Mouse (Mus musculus) ES-Bruce4 (cell line): ENCODE results near the gene Tssk4. TPM values are rescaled to one million over a fixed set of nuclear protein-coding genes. Genes with fewer than 3 reads are reported as not detected.

Experiments used
- H3K27ac ChIP-seq: 2 replicates; pipeline ENCODE4 v1.5.1; 2012; ENCODE audit warnings: low read length, inconsistent platforms; ENCODE audit not compliant: insufficient read depth
- H3K27me3 ChIP-seq: 2 replicates; pipeline ENCODE4 v1.6.1; 2012; ENCODE audit warnings: mild to moderate bottlenecking, low read length, inconsistent platforms; ENCODE audit not compliant: control insufficient read depth, poor library complexity, insufficient read depth, severe bottlenecking
- H3K36me3 ChIP-seq: 2 replicates; pipeline ENCODE4 v1.6.1; 2012; ENCODE audit warnings: inconsistent platforms, mild to moderate bottlenecking, low read length, moderate library complexity; ENCODE audit not compliant: control insufficient read depth, poor library complexity, insufficient read depth, severe bottlenecking
- H3K4me1 ChIP-seq: one replicate; pipeline ENCODE4 v1.8.1; 2011; ENCODE audit warnings: low read length; ENCODE audit not compliant: control insufficient read depth, insufficient read depth
- H3K4me3 ChIP-seq: 2 replicates; pipeline ENCODE4 v1.5.1; 2011; ENCODE audit warnings: low read depth, mild to moderate bottlenecking, low read length
- H3K9ac ChIP-seq: 2 replicates; pipeline ENCODE4 v1.6.1; 2012; ENCODE audit warnings: low read depth, mild to moderate bottlenecking, inconsistent platforms; ENCODE audit not compliant: poor library complexity, severe bottlenecking
- H3K9me3 ChIP-seq: replicated peaks from 2 replicates; pipeline ENCODE4 v1.6.1; 2012; ENCODE audit warnings: mild to moderate bottlenecking, low read length, inconsistent platforms; ENCODE audit not compliant: control insufficient read depth, poor library complexity, insufficient read depth, severe bottlenecking
- CTCF ChIP-seq: IDR thresholded peaks from one replicate; pipeline ENCODE4 v1.8.1; 2011; ENCODE audit warnings: low read depth, low read length
- EP300 ChIP-seq: IDR thresholded peaks from 2 replicates; pipeline ENCODE4 v1.6.1; 2011; ENCODE audit warnings: low read depth, low read length; ENCODE audit not compliant: insufficient read depth
- POLR2A ChIP-seq: IDR thresholded peaks from one replicate; pipeline ENCODE4 v1.8.1; 2011; ENCODE audit warnings: low read length; ENCODE audit not compliant: insufficient read depth
- polyA plus RNA-seq: library from polyadenylated mRNA; stranded (reverse); fragments of >200 nt; gene quantifications from 2 replicates; pipeline ENCODE4 v1.2.4, GENCODE M21; 2011; ENCODE audit warnings: low read depth; ENCODE audit not compliant: missing spikeins, insufficient read depth, insufficient read length

The Tssk4 gene
- polyA plus RNA-seq, 1 experiment = not detected

DNA sequence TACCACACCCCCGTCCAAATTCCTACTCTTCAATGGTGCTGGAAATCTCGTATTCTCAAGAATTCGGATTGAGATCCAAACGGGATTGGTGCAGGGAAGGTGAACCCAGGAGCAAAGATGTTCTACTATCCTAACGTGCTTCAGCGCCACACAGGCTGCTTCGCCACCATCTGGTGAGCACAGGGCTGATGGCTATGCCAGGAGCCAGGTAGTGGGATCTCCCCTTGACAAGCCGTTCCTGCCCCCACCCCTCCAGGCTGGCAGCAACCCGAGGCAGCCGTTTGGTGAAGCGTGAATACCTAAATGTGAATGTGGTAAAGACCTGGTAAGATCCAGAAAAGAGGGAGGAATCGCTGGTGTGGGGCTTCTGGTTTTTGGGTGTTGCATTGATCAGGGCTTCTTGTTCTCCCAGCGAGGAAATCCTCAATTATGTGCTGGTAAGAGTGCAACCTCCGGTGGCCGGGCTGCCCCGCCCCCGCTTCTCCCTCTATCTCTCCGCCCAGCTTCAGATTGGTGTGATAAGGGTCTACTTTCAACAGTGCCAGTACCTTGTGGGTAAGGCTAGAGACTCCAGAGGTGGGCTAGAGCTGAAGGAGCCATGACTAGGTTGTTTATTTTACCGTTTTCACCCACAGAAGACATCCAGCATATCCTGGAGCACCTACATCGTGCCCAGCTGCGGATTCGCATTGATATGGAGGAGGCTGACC lies 31.3 kb upstream of the Tssk4 start:
- no peak for TF ChIP-seq CTCF
- peak overlapping the region; percentile 52 for H3K9ac ChIP-seq
- H3K27me3 ChIP-seq = no peaks in the 10 kb centered on the region
- H3K4me1 ChIP-seq = peaks cover 5% of the 10 kb centered on the region
- no peaks in the 10 kb centered on the region for H3K36me3 ChIP-seq
- H3K9me3 ChIP-seq = no peaks in the 10 kb centered on the region
- peak overlapping the region; percentile 28 for H3K4me3 ChIP-seq
- H3K27ac ChIP-seq = no peak overlapping the region

DNA sequence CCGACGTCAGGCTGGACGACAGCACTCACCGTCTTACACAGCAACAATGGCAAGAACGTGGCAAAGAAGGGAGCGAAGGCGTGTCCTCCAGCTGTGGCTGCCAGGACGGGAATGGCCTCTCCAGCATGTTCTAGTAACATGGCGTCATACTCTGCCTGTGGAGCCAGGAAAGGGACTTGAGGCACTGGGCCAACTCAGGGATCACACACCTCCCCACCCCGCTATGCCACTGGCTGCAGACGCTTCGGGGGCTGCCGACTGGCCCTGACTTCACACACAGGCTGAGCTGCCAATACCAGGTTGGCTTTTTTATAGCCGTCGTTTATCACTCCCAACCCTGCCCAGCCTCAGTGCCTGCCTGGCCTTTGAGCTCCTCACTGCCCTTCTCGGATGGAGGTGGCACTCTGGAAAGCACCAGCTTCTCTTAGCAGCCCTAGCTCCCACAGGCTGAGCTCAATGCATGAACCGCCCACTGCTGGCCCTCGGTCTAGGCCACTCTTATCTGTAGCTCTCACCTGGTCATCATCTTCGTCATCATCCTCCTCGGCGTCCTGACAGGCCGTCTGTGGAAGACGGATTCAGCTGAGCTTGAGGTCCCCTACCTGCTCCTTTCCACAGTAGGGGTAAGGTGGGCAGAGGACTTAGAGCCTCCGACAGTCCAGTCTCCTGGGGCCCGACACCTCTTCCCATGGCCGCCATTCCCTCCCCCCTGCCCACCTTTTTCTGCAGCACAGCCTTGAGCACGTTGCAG lies 21.7 kb upstream of the Tssk4 start:
- peaks cover 34% of the 10 kb centered on the region for H3K36me3 ChIP-seq

DNA sequence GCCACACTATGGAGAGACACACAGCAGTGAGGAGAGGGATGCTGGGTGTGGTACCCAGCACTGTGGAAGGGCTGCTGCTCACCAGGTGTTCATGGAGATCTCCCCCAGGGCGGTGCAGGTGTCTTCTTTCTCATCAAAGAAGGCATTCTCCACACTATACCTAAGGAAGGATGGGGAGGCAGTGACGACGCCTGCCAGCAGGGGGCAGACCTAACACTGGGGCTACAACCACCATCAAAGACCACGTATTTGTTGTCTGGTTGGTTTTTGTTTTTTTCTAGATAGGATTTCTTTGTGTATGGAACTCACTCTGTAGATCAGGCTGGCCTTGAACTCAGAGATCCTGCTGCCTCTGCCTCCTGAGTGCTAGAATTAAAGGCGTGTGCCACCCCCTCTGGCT lies 20.7 kb upstream of the Tssk4 start:
- Histone ChIP-seq H3K4me1 (peaks cover 4% of the 10 kb centered on the region), H3K9ac (no peak overlapping the region), H3K27me3 (no peaks in the 10 kb centered on the region), H3K27ac (no peak overlapping the region), H3K9me3 (no peaks in the 10 kb centered on the region), H3K36me3 (peaks cover 39% of the 10 kb centered on the region), H3K4me3 (no peak overlapping the region)
- TF ChIP-seq CTCF (peak; percentile 88), POLR2A (no peak)

More for the DNA sequence above, 21.7 kb upstream of the Tssk4 start:
- TF ChIP-seq EP300 (no peak), CTCF (no peak), POLR2A (no peak)
- Histone ChIP-seq H3K9ac (no peak overlapping the region), H3K4me1 (no peaks in the 10 kb centered on the region), H3K9me3 (no peaks in the 10 kb centered on the region), H3K4me3 (no peak overlapping the region), H3K27ac (no peak overlapping the region), H3K27me3 (no peaks in the 10 kb centered on the region)

DNA sequence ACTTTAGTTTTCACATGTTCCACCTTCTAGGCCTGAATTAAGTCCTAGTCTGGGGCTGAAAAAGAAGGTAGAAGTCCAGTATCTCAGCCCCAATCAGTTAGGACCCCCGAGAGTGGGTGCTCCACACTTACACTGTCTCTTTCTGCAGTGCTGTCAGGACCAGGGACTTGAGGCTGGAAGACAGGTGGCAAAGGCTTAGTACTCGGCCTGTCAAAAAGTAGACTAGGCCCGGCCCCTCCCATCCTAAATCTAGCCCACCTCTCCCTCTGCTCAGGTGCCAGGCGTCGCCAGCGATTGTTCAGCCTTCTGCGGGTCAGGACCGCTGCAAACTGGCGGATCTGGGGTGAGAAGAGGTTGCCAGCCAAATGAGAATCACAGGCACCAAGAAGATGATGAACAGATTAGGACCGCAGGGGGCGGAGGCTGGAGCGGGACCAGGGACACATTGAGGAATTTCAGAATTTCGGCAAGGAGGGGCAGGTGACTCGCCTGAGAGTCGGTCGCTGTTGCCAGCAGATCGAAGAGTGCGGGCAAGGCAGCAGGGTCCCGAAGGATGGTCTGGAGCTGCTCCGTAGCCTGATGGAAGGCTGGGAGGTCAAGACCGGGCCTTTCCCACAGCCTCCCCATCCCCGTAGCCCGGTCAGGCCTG lies 15.0 kb upstream of the Tssk4 start:
- H3K27ac ChIP-seq = no peak overlapping the region
- TF ChIP-seq CTCF (no peak), EP300 (no peak), POLR2A (no peak)
- peaks cover 23% of the 10 kb centered on the region for H3K36me3 ChIP-seq

DNA sequence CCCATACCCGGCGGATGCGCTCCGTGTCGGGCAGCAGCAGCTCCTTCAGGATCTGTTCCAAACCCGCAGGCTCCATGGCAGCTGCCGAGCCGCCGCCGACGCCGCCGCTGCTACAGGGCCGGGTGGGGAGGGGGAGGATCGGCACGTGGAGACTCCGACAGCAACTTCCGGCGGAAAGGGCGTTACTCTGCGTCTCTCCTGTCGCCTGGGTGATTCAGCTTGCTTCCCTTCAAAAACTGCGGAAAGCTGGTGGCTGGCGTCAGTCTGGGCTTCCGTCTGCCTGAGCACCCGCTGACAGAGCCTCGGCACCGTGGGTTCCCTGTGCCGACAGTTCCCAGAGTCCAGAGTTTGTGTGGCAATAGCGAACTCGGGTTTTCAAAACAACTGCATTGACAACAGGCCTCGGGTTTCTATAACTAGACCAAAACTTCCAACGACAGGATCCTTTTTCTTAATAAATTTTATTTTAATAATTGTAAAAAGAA lies 14.4 kb upstream of the Tssk4 start, which contains the start of gene Ipo4:
Gene Ipo4 (minus strand): TSS at position 435 of the 485 bp plus-strand sequence.
- Histone ChIP-seq H3K36me3 (peaks cover 17% of the 10 kb centered on the region), H3K9ac (peak within 1 kb of the TSS; percentile 70), H3K27ac (no peak within 1 kb of the TSS), H3K27me3 (no peaks in the 10 kb centered on the region), H3K4me3 (peak within 1 kb of the TSS; percentile 64), H3K4me1 (peaks cover 4% of the 10 kb centered on the region), H3K9me3 (no peaks in the 10 kb centered on the region)
- TF ChIP-seq POLR2A = no peak

More for the DNA sequence above, 15.0 kb upstream of the Tssk4 start:
- Histone ChIP-seq H3K9ac (peak overlapping the region; percentile 70), H3K4me3 (peak overlapping the region; percentile 64), H3K4me1 (peaks cover 4% of the 10 kb centered on the region), H3K9me3 (no peaks in the 10 kb centered on the region), H3K27me3 (no peaks in the 10 kb centered on the region)

DNA sequence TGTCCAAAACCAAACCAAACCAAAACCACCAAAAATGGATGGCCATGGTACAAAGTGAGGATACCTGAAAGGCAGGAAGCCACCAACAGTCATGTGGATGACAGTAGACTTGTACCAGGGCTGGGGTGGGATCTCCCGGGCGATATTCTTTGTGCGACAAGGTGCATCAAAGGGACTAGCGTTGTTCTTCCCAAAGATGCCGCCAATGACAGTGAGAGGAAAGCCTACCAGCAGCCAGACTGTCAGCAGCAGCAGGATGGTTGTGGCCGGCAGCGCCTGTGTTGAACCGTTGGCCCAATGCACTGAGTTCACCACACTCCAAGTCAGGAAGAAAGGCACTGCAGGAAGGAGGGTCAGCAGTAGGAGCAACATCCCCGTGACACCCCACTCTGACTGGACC lies 12.2 kb upstream of the Tssk4 start, which contains the start of gene Gm49378:
Gene Gm49378 (minus strand): TSS at position 101 of the 400 bp plus-strand sequence.
- TF ChIP-seq EP300 (no peak), CTCF (no peak), POLR2A (no peak)
- Histone ChIP-seq H3K4me3 (no peak within 1 kb of the TSS), H3K27ac (no peak within 1 kb of the TSS), H3K9ac (no peak within 1 kb of the TSS), H3K36me3 (peaks cover 11% of the 10 kb centered on the region), H3K9me3 (no peaks in the 10 kb centered on the region), H3K4me1 (peaks cover 4% of the 10 kb centered on the region), H3K27me3 (no peaks in the 10 kb centered on the region)
